Mouse (Mus musculus) spleen, embryonic (tissue): ENCODE measurements at regions not wholly inside any gene's neighbourhood (a gene's known extent, or its start where the extent isn't known, plus 50 kb on each side); places are given as distances from the start of the nearest gene placed in this dataset.

Experiments
- CTCF ChIA-PET: fragments of 350-600 bp; sonication (Branson Sonifier 250); formaldehyde crosslinking; loops from one replicate; lab custom pipeline; 2022; lab: Charles Lee

DNA sequence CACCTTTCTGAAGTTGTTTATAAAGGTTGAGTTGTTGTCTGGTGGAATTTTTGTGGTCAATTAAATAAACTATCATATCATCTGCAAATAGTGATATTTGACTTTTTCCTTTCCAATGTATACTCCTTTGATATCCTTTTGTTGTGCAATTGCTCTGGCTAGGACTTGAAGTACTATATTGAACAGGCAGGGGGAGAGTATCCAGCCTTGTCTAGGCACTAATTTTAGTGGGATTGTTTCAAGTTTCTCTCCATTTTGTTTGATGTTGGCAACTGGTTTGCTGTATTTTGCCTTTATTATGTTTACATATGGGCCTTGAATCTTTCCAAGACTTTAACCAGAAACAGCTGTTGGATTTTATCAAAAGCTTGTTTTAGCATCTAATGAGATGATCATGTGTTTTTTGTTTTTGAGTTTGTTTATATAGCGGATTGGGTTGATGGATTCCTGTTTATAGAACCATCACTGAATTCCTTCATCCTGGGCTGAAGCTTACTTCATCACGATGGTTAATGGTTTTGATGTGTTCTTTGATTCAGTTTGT, 383.3 kb downstream of the Amd2 start:
- CTCF ChIA-PET, result no interaction called here

DNA sequence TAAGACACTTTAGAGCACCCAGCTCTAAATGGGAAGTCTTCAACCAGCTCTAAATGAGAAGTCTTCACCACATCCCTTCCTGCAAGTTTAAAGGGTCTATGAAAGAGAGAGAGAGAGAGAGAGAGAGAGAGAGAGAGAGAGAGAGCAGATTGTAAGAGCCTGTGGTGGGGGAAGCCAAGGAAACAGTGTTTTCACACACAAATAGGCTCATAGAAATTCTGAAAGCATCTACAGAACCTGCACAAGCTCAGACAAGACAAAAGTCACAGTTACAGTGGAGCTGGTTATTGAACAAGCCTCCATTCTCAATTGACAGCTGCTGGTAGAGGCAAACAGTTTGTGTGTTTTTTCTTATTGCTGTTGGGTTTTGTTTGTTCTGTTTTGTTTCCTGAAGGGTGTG, 412.9 kb downstream of the Amd2 start:
- CTCF ChIA-PET, result no interaction called here

DNA sequence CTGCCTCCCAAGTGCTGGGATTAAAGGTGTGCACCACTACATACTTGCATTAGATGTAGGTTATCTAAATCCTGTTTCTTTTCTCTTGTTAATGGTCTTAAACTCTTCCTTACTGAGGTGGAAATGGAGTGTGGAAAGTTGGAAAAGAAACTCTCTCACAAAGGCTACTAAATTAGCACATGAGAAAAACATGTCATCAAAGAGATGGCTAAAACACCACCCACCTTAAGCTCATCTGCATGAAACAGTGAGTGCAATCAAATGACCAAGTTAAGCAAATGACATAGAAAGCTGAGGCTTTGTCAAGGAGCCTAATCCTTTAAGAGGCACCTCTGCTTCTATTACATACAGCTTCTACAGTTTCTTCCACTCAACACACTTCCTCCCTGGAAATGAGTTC, 446.6 kb downstream of the Amd2 start:
- CTCF ChIA-PET, result no interaction called here

DNA sequence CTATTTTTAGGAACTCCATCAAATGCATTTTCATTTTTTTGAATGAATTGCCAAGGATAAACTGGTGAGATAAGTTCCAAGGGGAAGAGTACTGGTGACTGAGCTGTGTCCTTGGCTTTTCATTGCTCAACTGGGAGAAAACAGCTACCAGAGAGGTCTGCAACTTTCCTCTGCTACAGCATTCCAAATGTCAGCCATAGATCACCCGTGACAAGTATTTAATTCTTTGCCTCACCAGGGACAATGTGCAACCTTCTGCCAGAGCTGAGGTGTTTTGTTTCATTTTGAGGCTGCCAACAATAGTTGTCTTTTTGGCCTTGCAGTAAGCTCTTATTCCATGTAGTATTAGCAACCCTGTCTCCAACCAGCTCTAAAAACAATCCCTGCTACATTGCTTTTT, 475.3 kb downstream of the Amd2 start:
- CTCF ChIA-PET, result no interaction called here

DNA sequence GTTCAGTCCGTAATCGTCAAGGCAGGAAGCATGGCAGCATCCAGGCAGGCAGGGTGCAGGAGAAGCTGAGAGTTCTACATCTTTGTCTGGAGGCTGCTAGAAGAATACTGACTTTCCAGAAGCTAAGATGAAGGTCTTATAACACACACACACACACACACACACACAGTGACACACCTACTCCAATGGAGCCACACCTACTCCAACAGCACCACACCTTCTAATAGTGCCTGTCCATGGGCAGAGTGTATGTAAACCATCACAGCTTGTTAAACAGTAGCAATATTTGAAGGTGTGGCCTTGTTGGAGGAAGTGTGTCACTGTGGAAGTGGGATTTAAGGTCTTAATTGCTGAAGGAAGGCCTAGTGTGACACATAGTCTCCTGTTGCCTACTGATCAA, 476.4 kb downstream of the Amd2 start:
- CTCF ChIA-PET, result no interaction called here

DNA sequence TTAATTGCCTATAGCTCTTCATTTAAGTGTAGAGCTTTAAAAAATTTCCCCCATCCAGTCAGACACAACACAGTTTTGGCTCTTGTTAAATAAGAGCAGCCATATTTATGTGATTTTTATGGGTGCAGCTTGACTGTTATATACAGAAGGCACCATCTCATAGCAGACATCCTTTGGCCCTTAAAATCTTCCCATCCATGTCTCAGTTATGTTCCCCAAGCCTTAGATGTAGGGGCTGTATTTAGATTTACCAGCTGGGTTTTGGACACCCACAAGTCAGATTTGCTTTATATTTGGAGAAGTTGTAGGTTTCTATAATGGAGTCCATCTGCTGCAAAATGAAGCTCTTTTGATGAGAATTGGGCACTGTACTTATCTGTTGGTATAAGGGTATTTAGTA, 482.2 kb downstream of the Amd2 start:
- CTCF ChIA-PET, result interaction anchor here (0.7 kb wide), 1 partner anchor 15 kb away, joined by 3 read pairs; no protein-coding TSS in a partner anchor
